Mouse (Mus musculus) hindbrain, embryonic 14.5 days (tissue): Measurements from ENCODE around the gene Cdhr3. TPM values are rescaled to one million over a fixed set of nuclear protein-coding genes. Genes with fewer than 3 reads are reported as not detected.

Source experiments
- ATAC-seq: fragments of 200-750 bp; cut with Nextera tagmentation; 2 replicates; pipeline ENCODE4 v1.8.0; 2017; ENCODE audit warnings: moderate number of reproducible peaks, mild to moderate bottlenecking, moderate TSS enrichment, moderate library complexity; ENCODE audit not compliant: low FRiP score
- DNase-seq: peaks from one replicate; pipeline ENCODE4 v3.0.0-alpha.2; 2015; ENCODE audit warnings: low spot score
- H3K27ac ChIP-seq: fragments of 300-500 bp; sonication (generic); 2 replicates; pipeline ENCODE4 v1.5.1; 2014; ENCODE audit warnings: mild to moderate bottlenecking, moderate library complexity
- H3K27me3 ChIP-seq: fragments of 300-500 bp; sonication (generic); 2 replicates; pipeline ENCODE4 v1.6.1; 2014; ENCODE audit warnings: mild to moderate bottlenecking, low read length, mixed read lengths; ENCODE audit not compliant: control insufficient read depth, insufficient read depth
- H3K36me3 ChIP-seq: fragments of 300-500 bp; sonication (generic); replicated peaks from 2 replicates; pipeline ENCODE4 v1.6.1; 2014; ENCODE audit not compliant: control insufficient read depth, insufficient read depth
- H3K4me1 ChIP-seq: fragments of 300-500 bp; sonication (generic); replicated peaks from 2 replicates; pipeline ENCODE4 v1.6.1; 2014; ENCODE audit warnings: antibody characterized with exemption, low read length, mixed read lengths; ENCODE audit not compliant: control insufficient read depth, insufficient read depth
- H3K4me2 ChIP-seq: fragments of 300-500 bp; sonication (generic); replicated peaks from 2 replicates; pipeline ENCODE4 v1.6.1; 2014; ENCODE audit warnings: mild to moderate bottlenecking, moderate library complexity
- H3K4me3 ChIP-seq: fragments of 300-500 bp; sonication (generic); replicated peaks from 2 replicates; pipeline ENCODE4 v1.5.1; 2014; ENCODE audit warnings: mild to moderate bottlenecking, low read length
- H3K9ac ChIP-seq: fragments of 300-500 bp; sonication (generic); 2 replicates; pipeline ENCODE4 v1.6.1; 2014
- H3K9me3 ChIP-seq: fragments of 300-500 bp; sonication (generic); 2 replicates; pipeline ENCODE4 v1.6.1; 2016; ENCODE audit warnings: low read length; ENCODE audit not compliant: control insufficient read depth
- WGBS: fragments of 180-500 bp; shearing (Covaris S2); extraction: QIAGEN DNeasy Blood & Tissue Kit; methylation state at CpG from one replicate; pipeline ENCODE4 v1.1.7; 2014; 5-methylcytosine and 5-hydroxymethylcytosine counted together
- polyA plus RNA-seq: library from polyadenylated mRNA; unstranded; fragments of >200 nt; fragmentation: Nextera tagmentation; extraction: Ambion mirVana; gene quantifications from 2 replicates; pipeline ENCODE4 v1.2.1, GENCODE M21; 2014

Gene Cdhr3
- polyA plus RNA-seq, 1 experiment from 2014 or later: 0.32 TPM

DNA sequence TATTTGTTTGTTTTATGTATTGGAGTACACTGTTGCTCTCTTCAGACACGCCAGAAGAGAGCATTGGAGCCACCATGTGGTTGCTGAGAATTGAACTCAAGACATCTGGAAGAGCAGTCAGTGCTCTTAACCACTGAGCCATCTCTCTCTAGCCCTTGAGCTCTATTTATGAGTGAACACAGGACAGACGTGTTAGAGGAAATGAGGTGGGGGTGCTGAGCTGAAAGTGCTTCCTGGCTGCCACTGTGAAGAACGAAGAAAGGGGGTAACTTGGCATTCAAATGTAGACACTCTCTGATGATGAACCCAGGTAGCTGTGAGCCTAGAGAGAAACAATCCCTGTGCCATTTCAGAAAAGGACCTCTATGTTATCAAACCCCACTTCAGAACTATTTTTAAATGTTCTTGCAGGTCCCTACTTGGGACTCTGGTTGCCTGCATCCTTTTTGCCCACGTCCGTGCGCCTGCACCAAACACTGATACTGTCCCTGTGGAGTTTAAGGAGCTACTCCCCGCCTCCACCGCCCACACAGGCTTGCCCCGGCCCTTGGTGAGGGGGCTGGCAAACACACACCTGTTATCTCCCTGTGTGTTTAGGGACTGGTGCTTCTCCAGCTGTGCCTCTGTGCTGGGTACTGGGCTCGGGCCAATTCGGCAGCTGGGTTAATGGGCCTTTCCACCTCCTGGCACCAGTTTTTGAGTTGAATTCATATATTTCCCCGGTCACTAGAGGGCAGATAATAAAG lies 58.2 kb downstream of the Cdhr3 start:
- WGBS: 32% methylated on average over 12 of the region's 12 CpGs
- Histone ChIP-seq H3K27ac (peak overlapping the region; percentile 72), H3K27me3 (no peaks in the 10 kb centered on the region), H3K9me3 (no peaks in the 10 kb centered on the region), H3K4me1 (peaks cover 18% of the 10 kb centered on the region), H3K4me3 (no peak overlapping the region), H3K4me2 (peak overlapping the region; percentile 39; the same call in 1 of the 2 replicates), H3K9ac (no peak overlapping the region), H3K36me3 (no peaks in the 10 kb centered on the region)
- ATAC-seq (0 out of 2 replicates have a peak, but pooled peaks have one; percentile 10), DNase-seq (no peak)

DNA sequence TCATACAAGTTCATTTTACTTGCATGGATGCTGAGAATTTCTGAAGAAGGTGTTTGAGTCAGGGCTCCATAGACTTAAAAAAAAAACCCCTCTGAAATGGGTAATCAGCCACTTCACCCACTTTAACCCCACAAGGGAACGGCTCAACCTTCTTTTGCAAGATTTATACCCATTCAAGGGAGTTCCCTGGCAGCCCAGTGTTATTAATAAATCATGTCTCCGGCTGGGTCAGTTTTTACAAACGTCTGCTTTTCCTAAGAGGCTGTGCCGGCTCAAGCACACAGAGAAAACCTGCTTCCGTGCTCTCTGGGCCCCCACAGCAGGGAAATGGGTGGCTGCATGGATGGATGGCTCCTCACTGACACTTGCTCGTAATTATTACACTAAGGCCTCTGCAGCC lies 59.5 kb downstream of the Cdhr3 start:
- Histone ChIP-seq H3K4me1 (peaks cover 18% of the 10 kb centered on the region), H3K27me3 (no peaks in the 10 kb centered on the region)
- 43% methylated on average over 6 of the region's 6 CpGs for WGBS

DNA sequence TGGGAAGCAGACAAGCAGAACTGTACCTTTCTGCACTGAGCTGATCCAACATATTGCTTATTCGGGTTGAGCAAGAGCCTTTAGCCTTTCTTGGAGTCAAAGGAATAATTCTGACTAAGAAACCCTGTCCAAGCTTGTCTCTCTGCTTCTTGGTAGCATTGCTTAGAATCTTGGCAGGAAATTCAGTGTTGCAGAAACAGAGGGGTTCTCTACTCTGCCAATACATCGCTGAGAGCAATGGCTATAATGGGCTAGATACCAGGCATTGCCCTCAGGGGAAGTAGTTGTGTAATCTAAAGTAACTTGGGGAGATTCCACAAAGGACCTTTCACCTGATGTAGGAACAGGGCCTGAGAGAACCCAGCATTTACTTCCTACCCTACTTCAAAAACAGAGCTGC lies 62.1 kb downstream of the Cdhr3 start:
- 79% methylated on average over 2 of the region's 2 CpGs for WGBS

More for the DNA sequence above, 59.5 kb downstream of the Cdhr3 start:
- ATAC-seq (no peak), DNase-seq (no peak)
- no peak overlapping the region for H3K4me3 ChIP-seq
- H3K36me3 ChIP-seq: no peaks in the 10 kb centered on the region
- H3K27ac ChIP-seq: no peak overlapping the region
- H3K9me3 ChIP-seq: no peaks in the 10 kb centered on the region
- H3K4me2 ChIP-seq: no peak overlapping the region
- H3K9ac ChIP-seq: no peak overlapping the region

DNA sequence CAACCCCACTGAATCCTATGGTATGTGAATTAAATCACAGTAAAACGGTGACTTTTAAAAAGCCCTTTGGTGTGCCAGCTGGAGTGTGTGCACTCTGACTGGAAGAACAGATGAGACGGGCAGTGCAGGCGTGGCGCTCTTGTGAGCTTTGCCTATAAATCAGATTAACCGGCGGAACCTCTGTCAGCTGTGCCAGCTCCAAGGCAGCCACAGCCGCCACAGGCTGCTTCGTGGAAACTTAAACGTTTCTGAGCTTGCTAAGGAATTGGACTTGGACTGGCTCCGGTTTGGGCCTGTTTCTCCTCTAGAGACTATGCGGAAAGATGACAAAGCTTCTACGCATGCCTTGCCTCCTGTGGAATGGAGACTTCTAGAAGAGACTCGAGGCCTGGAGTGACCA lies 62.6 kb downstream of the Cdhr3 start:
- Histone ChIP-seq H3K9me3 (no peaks in the 10 kb centered on the region), H3K4me1 (peaks cover 5% of the 10 kb centered on the region), H3K4me3 (no peak overlapping the region), H3K4me2 (no peak overlapping the region), H3K27ac (no peak overlapping the region), H3K27me3 (no peaks in the 10 kb centered on the region; the same call in 1 of the 2 replicates), H3K9ac (no peak overlapping the region), H3K36me3 (no peaks in the 10 kb centered on the region)
- no peak for ATAC-seq
- WGBS: 47% methylated on average over 13 of the region's 13 CpGs
- DNase-seq: no peak

More for the DNA sequence above, 62.1 kb downstream of the Cdhr3 start:
- Histone ChIP-seq H3K4me3 (no peak overlapping the region), H3K4me1 (peaks cover 10% of the 10 kb centered on the region), H3K9me3 (no peaks in the 10 kb centered on the region), H3K4me2 (no peak overlapping the region), H3K27ac (no peak overlapping the region), H3K9ac (no peak overlapping the region), H3K36me3 (no peaks in the 10 kb centered on the region), H3K27me3 (no peaks in the 10 kb centered on the region; the same call in 1 of the 2 replicates)
- ATAC-seq (no peak), DNase-seq (no peak)

DNA sequence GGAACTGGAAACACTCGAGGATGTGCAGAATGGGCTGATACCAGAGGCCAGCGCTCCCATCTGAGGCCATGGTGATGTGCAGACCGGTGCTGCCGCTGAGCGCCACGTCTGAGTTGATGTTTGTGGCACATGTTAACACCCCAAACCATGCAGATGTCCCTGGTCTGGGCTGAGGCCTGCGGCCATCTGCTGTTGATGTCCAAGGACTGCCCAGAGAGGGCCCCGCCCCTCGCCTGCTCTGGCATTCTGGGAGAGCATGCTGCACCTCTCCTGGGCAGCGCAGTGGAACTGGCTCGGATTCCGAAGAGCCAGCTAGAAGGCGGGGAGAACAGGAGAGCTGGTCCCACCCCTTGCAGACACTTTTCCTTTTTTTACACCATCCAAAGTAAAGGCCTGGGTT lies 64.0 kb downstream of the Cdhr3 start:
- no peak for DNase-seq
- Histone ChIP-seq H3K9ac (no peak overlapping the region), H3K4me2 (no peak overlapping the region), H3K4me3 (no peak overlapping the region), H3K36me3 (no peaks in the 10 kb centered on the region), H3K27ac (no peak overlapping the region), H3K4me1 (no peaks in the 10 kb centered on the region; the same call in none of the 2 replicates), H3K27me3 (no peaks in the 10 kb centered on the region; the same call in 1 of the 2 replicates), H3K9me3 (no peaks in the 10 kb centered on the region)
- ATAC-seq: no peak; the same call in 1 of the 2 replicates
- 55% methylated on average over 13 of the region's 13 CpGs for WGBS

DNA sequence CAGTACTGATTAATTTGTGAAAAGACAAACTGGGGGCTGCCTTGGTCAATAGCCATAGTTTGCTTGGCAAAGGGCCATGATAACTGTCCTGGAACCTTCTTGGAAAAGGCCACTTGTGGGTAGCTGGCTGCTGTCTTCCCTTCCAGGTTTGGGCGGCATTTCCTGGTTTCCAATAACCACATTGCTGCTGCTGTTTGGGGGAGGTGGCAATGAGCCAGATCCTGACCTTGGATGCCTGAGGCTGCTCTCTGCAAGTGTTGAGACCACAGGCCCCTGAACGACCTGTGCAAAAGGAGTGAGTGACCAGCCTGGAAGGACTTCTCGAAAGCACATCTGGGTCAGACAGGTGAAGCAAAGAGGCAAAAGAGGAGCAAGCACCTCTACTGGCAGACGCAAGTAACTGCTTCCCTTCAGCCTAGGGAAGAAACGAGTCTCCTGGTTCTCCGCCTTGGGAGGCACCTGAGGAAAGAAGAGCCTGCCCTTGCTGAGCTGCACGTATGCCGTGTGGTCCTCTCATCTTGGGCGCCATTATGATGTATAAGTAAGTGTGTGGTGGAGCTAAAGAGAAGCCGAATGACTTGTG lies 64.5 kb downstream of the Cdhr3 start:
- Histone ChIP-seq H3K36me3 (no peaks in the 10 kb centered on the region), H3K9ac (no peak overlapping the region), H3K4me1 (no peaks in the 10 kb centered on the region; the same call in none of the 2 replicates), H3K4me3 (no peak overlapping the region), H3K27ac (no peak overlapping the region), H3K27me3 (no peaks in the 10 kb centered on the region; the same call in 1 of the 2 replicates), H3K9me3 (no peaks in the 10 kb centered on the region), H3K4me2 (no peak overlapping the region)
- ATAC-seq (no peak), DNase-seq (no peak)
- WGBS: 51% methylated on average over 10 of the region's 10 CpGs

DNA sequence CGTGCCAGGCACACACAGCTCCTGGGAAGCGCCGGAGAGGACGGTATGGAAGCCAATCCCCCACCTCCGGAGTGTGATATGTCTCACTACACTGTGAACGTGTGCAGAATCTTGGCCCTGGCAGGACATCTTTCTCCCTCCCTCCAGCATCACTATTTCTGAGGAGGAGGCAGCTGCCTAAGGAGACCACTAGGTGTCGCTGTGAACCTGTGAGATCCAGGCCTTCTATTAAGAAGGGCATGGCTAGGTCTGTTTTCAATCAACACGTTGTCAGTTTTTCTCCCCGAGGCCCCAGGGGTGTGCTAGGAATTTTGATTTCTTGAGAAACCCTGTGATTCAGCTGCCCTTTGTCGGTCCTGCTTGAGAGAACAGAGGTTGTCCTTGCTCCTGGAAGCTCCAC lies 65.6 kb downstream of the Cdhr3 start:
- no peak overlapping the region for H3K9ac ChIP-seq
- WGBS: 3% methylated on average over 10 of the region's 10 CpGs
- no peak overlapping the region for H3K4me3 ChIP-seq

DNA sequence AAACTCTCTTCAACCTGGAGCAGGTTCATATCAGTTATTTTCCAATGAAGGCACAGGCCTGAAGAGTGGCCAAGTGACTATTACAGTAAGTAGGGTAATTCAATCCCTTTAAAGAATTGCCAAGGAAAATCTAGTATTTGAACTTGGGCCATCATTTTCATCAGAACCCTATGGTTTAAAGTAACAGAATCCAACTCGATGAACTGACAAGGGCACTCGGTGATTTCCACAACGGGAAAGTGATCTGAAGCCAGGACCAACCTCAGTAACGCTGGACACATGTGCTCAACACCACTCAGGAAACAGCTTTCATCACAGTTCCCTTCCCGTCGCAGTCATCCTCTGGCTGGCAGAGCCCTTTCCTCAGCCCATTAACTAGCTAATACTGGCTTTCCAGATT lies 68.2 kb downstream of the Cdhr3 start:
- Histone ChIP-seq H3K27me3 (no peaks in the 10 kb centered on the region; the same call in 1 of the 2 replicates), H3K4me3 (no peak overlapping the region), H3K4me2 (no peak overlapping the region), H3K36me3 (no peaks in the 10 kb centered on the region), H3K9me3 (no peaks in the 10 kb centered on the region), H3K4me1 (no peaks in the 10 kb centered on the region; the same call in none of the 2 replicates), H3K27ac (no peak overlapping the region), H3K9ac (no peak overlapping the region)
- DNase-seq: no peak
- no peak for ATAC-seq
- WGBS: 87% methylated on average over 6 of the region's 6 CpGs

More for the DNA sequence above, 65.6 kb downstream of the Cdhr3 start:
- peak; percentile 91 for DNase-seq
- peak overlapping the region; percentile 16; the same call in 1 of the 2 replicates for H3K4me2 ChIP-seq
- H3K27ac ChIP-seq: no peak overlapping the region
- H3K27me3 ChIP-seq: no peaks in the 10 kb centered on the region; the same call in 1 of the 2 replicates
- no peaks in the 10 kb centered on the region for H3K9me3 ChIP-seq
- ATAC-seq: peak; percentile 78
- H3K4me1 ChIP-seq: no peaks in the 10 kb centered on the region; the same call in none of the 2 replicates
- no peaks in the 10 kb centered on the region for H3K36me3 ChIP-seq

DNA sequence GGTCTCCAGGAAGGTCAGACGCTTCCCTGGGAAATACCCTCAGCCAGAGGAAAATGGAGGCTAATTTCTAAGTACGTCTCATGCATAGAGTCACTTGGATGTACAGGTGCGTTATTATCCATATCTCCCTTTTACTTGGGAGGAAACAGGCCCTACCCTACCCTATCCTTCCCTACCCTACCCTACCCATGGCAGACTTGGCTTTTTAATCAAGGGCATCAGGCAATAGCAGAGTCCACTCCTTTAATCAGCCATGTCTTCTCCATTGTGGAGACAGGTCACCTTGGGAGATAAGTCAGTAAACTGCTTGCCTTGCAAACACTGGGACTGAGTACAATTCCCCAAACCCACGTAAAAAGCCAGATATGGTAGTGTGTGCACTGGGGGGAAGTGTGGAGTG lies 70.9 kb downstream of the Cdhr3 start:
- H3K9ac ChIP-seq: no peak overlapping the region
- no peaks in the 10 kb centered on the region for H3K9me3 ChIP-seq
- H3K27ac ChIP-seq: no peak overlapping the region
- WGBS: 92% methylated on average over 4 of the region's 4 CpGs
- H3K27me3 ChIP-seq: no peaks in the 10 kb centered on the region; the same call in 1 of the 2 replicates
- H3K4me2 ChIP-seq: no peak overlapping the region
- no peak overlapping the region for H3K4me3 ChIP-seq
- ATAC-seq: no peak
- no peak for DNase-seq
- no peaks in the 10 kb centered on the region for H3K4me1 ChIP-seq
- no peaks in the 10 kb centered on the region for H3K36me3 ChIP-seq
